21 mouse cellular contexts compared by ENCODE assay signal in genomic region chr16:75462136-75462535, GRCm38 (mm10).
"Had no signal": no experiment of that assay in that cellular context is flagged by ENCODE, and none has a peak within 500 bp of the region (broad histone marks: within the 10 kb centered on the region; RNA-seq: fewer than 3 reads in every experiment).

No protein-coding gene starts in this region.

- ATAC-seq: liver, postnatal 0 days; lung, postnatal 0 days had no signal

- H3K36me3 ChIP-seq: liver, embryonic 13.5 days; liver, embryonic 15.5 days; lung, embryonic 15.5 days; neural tube, embryonic 13.5 days; neural tube, embryonic 15.5 days had no signal

- H3K9me3 ChIP-seq: liver, embryonic 13.5 days; liver, embryonic 15.5 days; lung, embryonic 15.5 days; megakaryocyte, embryonic 14.5 days; neural tube, embryonic 13.5 days; neural tube, embryonic 15.5 days had no signal

- DNase-seq: liver, embryonic 13.5 days; liver, postnatal 0 days; lung, adult 2 months; lung, postnatal 14 days; lung, postnatal 36 days; right cerebral cortex, adult 18-20 months; right cerebral cortex, postnatal 25 days; right cerebral cortex, postnatal 4 days; spleen, adult 18-20 months; thymus, adult 18-20 months; thymus, postnatal 14 days; thymus, postnatal 36 days had no signal

- H3K4me2 ChIP-seq: liver, embryonic 11.5 days; liver, embryonic 13.5 days; liver, embryonic 15.5 days; lung, embryonic 15.5 days; neural tube, embryonic 13.5 days; neural tube, embryonic 15.5 days had no signal

- H3K4me1 ChIP-seq: liver, embryonic 13.5 days; liver, embryonic 15.5 days; lung, embryonic 15.5 days; megakaryocyte, embryonic 14.5 days; neural tube, embryonic 13.5 days; neural tube, embryonic 15.5 days had no signal

- H3K4me3 ChIP-seq: liver, embryonic 13.5 days; liver, embryonic 15.5 days; lung, embryonic 15.5 days; megakaryocyte, embryonic 14.5 days; myocyte; neural tube, embryonic 13.5 days; neural tube, embryonic 15.5 days had no signal

- H3K9ac ChIP-seq: liver, embryonic 13.5 days; liver, embryonic 15.5 days; liver, postnatal 0 days; lung, embryonic 15.5 days; neural tube, embryonic 13.5 days; neural tube, embryonic 15.5 days had no signal

- H3K27ac ChIP-seq: liver, embryonic 13.5 days; liver, embryonic 15.5 days; lung, embryonic 15.5 days; macrophage; neural tube, embryonic 13.5 days; neural tube, embryonic 15.5 days had no signal

- H3K27me3 ChIP-seq: liver, embryonic 13.5 days; liver, embryonic 15.5 days; lung, embryonic 15.5 days; megakaryocyte, embryonic 14.5 days; neural tube, embryonic 13.5 days; neural tube, embryonic 15.5 days had no signal
